Mouse (Mus musculus): ENCODE results near the gene AI661453.

The AI661453 gene

GRCm38 (mm10) chr17:47441296-47442051, 5.1 kb downstream of the AI661453 start:
- no peak for DNase-seq (ENCODE audit: low spot score)

GRCm38 (mm10) chr17:47442271-47442670, 5.9 kb downstream of the AI661453 start:
- no peak for DNase-seq (ENCODE audit: low spot score)

- no peak for DNase-seq (ENCODE audit: low spot score)
These were observed 7.7 kb downstream of the AI661453 start for GRCm38 (mm10) chr17:47444113-47444512.

GRCm38 (mm10) chr17:47445518-47445917, 9.1 kb downstream of the AI661453 start:
- DNase-seq (ENCODE audit: low spot score), result no peak

GRCm38 (mm10) chr17:47446025-47446424, 9.6 kb downstream of the AI661453 start:
- no peak for DNase-seq (ENCODE audit: low spot score)

GRCm38 (mm10) chr17:47446561-47446960, 10.1 kb downstream of the AI661453 start:
- no peak for DNase-seq (ENCODE audit: low spot score)

GRCm38 (mm10) chr17:47448523-47449372, 12.3 kb downstream of the AI661453 start:
- no peak for DNase-seq (ENCODE audit: low spot score)

- no peak for DNase-seq (ENCODE audit: low spot score)
These were observed 13.0 kb downstream of the AI661453 start for GRCm38 (mm10) chr17:47449432-47449831.

- DNase-seq (ENCODE audit: low spot score), result no peak
These were observed 13.8 kb downstream of the AI661453 start for GRCm38 (mm10) chr17:47450239-47450638.

GRCm38 (mm10) chr17:47450880-47451565, 14.6 kb downstream of the AI661453 start:
- DNase-seq (ENCODE audit: low spot score), result no peak

GRCm38 (mm10) chr17:47452886-47453285, 16.5 kb downstream of the AI661453 start:
- DNase-seq (ENCODE audit: low spot score), result no peak

GRCm38 (mm10) chr17:47454675-47455074, 18.3 kb downstream of the AI661453 start:
- no peak for DNase-seq (ENCODE audit: low spot score)

- DNase-seq (ENCODE audit: low spot score), result no peak
These were observed 21.9 kb downstream of the AI661453 start for GRCm38 (mm10) chr17:47458310-47458709.

- no peak for DNase-seq (ENCODE audit: low spot score)
These were observed 22.5 kb downstream of the AI661453 start for GRCm38 (mm10) chr17:47458936-47459335.

- DNase-seq (ENCODE audit: low spot score), result no peak
These were observed 23.0 kb downstream of the AI661453 start for GRCm38 (mm10) chr17:47459341-47459919.

- no peak for DNase-seq (ENCODE audit: low spot score)
These were observed 25.3 kb downstream of the AI661453 start for GRCm38 (mm10) chr17:47461688-47462087.

GRCm38 (mm10) chr17:47462209-47462608, 25.8 kb downstream of the AI661453 start:
- no peak for DNase-seq (ENCODE audit: low spot score)

- DNase-seq (ENCODE audit: low spot score), result no peak
These were observed 26.4 kb downstream of the AI661453 start for GRCm38 (mm10) chr17:47462728-47463388.

GRCm38 (mm10) chr17:47464248-47464965, 28.0 kb downstream of the AI661453 start:
- no peak for DNase-seq (ENCODE audit: low spot score)

GRCm38 (mm10) chr17:47465016-47465415, 28.6 kb downstream of the AI661453 start:
- no peak for DNase-seq (ENCODE audit: low spot score)

- DNase-seq (ENCODE audit: low spot score), result no peak
These were observed 29.9 kb downstream of the AI661453 start for GRCm38 (mm10) chr17:47466284-47466683.

Measured in c-Kit-positive CD71-positive TER-119-positive erythroid progenitor cells, embryonic 14.5 days (primary cell).